Mouse (Mus musculus): ENCODE results near the gene Cdc42bpb. TPM values are rescaled to one million over a fixed set of nuclear protein-coding genes. Genes with fewer than 3 reads are reported as not detected.

Cdc42bpb gene
- 5.4 TPM for polyA plus RNA-seq (2014; fragmentation: Illumina TruSeq; extraction: RNeasy Lipid Tissue Mini Kit (QIAGEN cat#74804); ENCODE audit: low replicate concordance)

DNA sequence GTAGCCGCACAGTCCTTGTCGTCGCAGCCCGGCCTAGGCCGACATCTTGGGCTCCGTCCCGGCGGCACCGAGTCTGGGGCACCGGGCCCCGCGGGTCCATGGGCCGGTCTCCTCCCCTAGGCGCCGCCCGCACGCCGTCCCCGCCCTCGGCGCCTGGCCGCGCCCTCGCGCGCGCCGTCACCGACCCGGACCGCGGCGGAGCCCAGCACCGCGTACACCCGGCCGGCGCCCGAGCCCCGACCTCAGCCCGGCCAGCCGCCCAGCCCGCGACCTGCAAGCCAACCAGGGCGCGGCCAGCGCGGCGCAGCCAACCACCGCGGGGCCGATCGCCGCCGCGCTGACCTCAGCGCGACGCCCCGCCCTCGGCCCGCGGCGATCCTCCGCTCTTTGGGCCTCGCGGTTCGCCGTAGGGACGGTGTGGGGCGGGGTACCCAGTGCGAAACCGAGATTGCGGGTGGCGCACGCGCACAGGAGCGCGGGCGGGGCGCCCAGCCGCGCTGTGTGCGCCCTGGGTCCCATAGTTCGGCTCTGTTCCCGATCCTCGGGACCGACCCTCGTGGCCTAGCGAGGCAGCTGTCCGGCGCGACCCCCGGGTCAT is at the start of gene Cdc42bpb:
Gene Cdc42bpb (minus strand): TSS at position 343 of the 598 bp plus-strand sequence.

DNA sequence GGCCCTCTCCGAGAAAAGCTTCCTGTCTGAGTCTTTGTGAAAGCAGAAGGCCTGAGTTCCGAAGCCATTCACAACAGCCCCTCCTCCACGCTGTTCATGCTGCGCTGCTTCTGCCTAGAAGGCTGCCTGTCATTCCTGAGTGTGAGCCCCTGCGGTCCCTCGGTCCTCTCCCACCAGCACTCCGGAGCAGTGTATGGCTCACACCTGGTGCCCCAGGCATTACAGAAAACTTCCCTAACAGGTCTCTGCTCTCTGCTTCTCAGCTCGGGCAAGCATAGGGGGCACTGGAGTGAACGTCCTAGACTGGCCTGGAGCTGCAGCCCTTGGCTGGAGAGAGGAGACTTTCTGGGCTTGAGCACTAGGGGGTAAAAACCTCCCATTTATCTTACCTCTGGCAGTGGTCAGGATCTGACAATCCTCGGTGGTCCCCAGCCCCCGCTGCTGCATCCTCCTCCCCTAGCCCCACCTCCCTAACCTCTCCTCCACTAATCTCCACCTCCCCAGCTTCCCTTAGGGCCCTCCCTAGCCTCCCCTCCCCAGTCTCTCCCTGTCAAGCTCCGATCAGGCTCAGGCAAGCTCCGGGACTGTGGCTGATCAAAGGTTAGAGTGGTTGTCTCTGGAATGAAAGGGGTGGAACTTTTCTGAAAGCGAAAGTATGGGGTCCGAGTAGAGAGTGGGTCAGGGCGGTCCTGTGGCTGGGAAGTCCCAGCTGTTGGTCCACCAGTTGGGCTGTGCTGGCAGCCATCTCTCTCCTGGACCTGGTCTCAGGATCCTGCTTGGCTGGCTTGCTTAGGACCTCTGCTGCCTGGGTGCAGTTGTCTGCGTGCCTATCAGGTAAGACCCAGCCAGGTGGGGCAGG is 39.6 kb upstream of the Cdc42bpb start, which contains the start of gene Exoc3l4:
Gene Exoc3l4 (plus strand): TSS at position 97 of the 859 bp plus-strand sequence.

DNA sequence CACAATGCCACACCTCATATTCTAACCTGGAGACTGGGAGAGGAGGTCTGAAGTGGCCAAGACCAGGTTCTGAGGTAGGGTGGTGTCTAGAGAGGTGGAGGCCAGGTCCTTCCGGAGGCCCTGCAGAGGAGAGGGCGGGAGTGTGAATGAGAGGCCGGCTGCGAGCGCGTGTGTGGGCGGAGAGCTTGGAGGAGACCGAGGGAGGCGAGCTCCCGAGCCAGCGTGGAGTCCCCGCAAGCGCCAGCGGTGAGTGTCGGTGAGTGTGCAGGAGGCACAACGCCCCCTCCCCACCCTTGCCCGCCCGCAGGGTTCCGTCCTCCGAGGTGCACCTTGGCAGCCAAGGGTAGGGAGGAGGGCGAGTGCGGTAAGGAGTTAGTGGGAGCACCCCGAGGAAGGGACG is 29.1 kb upstream of the Cdc42bpb start, which contains the start of gene Lbhd2:
Gene Lbhd2 (plus strand): TSS at position 188 of the 400 bp plus-strand sequence.

DNA sequence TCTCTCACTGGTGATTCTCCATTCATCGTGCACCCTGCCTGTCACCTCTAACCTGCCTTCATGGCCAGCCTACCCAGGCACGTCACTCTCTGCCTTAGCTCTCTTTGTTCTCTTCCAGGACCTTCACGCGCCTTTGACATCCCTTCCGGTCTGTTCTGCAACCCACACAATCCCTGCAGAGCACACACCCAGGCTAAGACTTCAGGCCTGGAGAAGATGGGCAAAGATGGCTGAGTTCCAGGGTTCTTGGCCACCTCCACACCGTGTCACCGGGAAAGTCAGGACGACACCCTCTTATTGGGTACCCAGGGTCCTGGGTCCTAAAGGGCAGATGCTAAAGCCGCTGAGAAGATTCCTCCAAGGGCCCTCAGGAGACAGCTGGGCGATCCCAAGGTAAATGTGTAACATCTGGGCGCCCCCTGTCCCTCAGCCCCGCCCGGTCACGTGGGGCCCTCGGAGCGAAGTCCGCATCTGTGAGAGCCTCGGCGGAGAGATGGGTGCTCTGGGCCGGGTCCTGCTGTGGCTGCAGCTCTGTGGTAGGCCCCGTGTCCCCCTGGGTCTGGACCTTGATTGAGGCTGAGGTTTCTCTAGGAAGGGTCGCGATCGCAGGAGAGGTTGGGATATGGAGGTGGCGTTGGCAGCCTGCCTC is 106.8 kb downstream of the Cdc42bpb start, which contains the start of gene Amn:
Gene Amn (plus strand): TSS at position 467 of the 649 bp plus-strand sequence.

Other genes starting within 250 kb of the Cdc42bpb start
- gene Traf3, start 211.3 kb downstream of the Cdc42bpb start, polyA plus RNA-seq (2014; fragmentation: Illumina TruSeq; extraction: RNeasy Lipid Tissue Mini Kit (QIAGEN cat#74804); ENCODE audit: low replicate concordance), result 8.5 TPM
- gene 4930595D18Rik, start 193.2 kb downstream of the Cdc42bpb start, polyA plus RNA-seq (2014; fragmentation: Illumina TruSeq; extraction: RNeasy Lipid Tissue Mini Kit (QIAGEN cat#74804); ENCODE audit: low replicate concordance), result not detected
- gene Amn, start 106.6 kb downstream of the Cdc42bpb start, polyA plus RNA-seq (2014; fragmentation: Illumina TruSeq; extraction: RNeasy Lipid Tissue Mini Kit (QIAGEN cat#74804); ENCODE audit: low replicate concordance), result 0.48 TPM
- not detected for gene Lbhd2, start 29.1 kb upstream of the Cdc42bpb start, polyA plus RNA-seq (2014; fragmentation: Illumina TruSeq; extraction: RNeasy Lipid Tissue Mini Kit (QIAGEN cat#74804); ENCODE audit: low replicate concordance)
- 6.8 TPM for gene Exoc3l4, start 39.3 kb upstream of the Cdc42bpb start, polyA plus RNA-seq (2014; fragmentation: Illumina TruSeq; extraction: RNeasy Lipid Tissue Mini Kit (QIAGEN cat#74804); ENCODE audit: low replicate concordance)
- gene Tnfaip2, start 64.8 kb upstream of the Cdc42bpb start, polyA plus RNA-seq (2014; fragmentation: Illumina TruSeq; extraction: RNeasy Lipid Tissue Mini Kit (QIAGEN cat#74804); ENCODE audit: low replicate concordance), result 1.4 TPM
- gene Gm266, start 108.1 kb upstream of the Cdc42bpb start, polyA plus RNA-seq (2014; fragmentation: Illumina TruSeq; extraction: RNeasy Lipid Tissue Mini Kit (QIAGEN cat#74804); ENCODE audit: low replicate concordance), result 0.37 TPM
- gene Eif5, start 160.3 kb upstream of the Cdc42bpb start, polyA plus RNA-seq (2014; fragmentation: Illumina TruSeq; extraction: RNeasy Lipid Tissue Mini Kit (QIAGEN cat#74804); ENCODE audit: low replicate concordance), result 591 TPM
- gene Mark3, start 196.8 kb upstream of the Cdc42bpb start, polyA plus RNA-seq (2014; fragmentation: Illumina TruSeq; extraction: RNeasy Lipid Tissue Mini Kit (QIAGEN cat#74804); ENCODE audit: low replicate concordance), result 200 TPM